Mouse (Mus musculus) limb, embryonic 14.5 days (tissue): ENCODE data around the gene Afdn. TPM values are rescaled to one million over a fixed set of nuclear protein-coding genes. Genes with fewer than 3 reads are reported as not detected.

Experiments used
- ATAC-seq: fragments of 200-750 bp; cut with Nextera tagmentation; 2 replicates; pipeline ENCODE4 v1.8.0; 2017; ENCODE audit warnings: low read depth, moderate number of reproducible peaks, moderate TSS enrichment; ENCODE audit not compliant: low FRiP score
- DNase-seq: peaks from one replicate; pipeline ENCODE4 v3.0.0-alpha.2; 2015; ENCODE audit warnings: low spot score
- H3K27ac ChIP-seq: fragments of 300-500 bp; sonication (generic); replicated peaks from 2 replicates; pipeline ENCODE4 v1.5.1; 2014; ENCODE audit warnings: low read depth, mild to moderate bottlenecking, low read length, moderate library complexity, mixed read lengths
- H3K27me3 ChIP-seq: fragments of 300-500 bp; sonication (generic); 2 replicates; pipeline ENCODE4 v1.6.1; 2014; ENCODE audit warnings: low read length, mixed read lengths; ENCODE audit not compliant: control insufficient read depth, insufficient read depth
- H3K36me3 ChIP-seq: fragments of 300-500 bp; sonication (generic); 2 replicates; pipeline ENCODE4 v1.6.1; 2014; ENCODE audit warnings: mild to moderate bottlenecking, low read length, moderate library complexity, mixed read lengths; ENCODE audit not compliant: control insufficient read depth, insufficient read depth
- H3K4me1 ChIP-seq: fragments of 300-500 bp; sonication (generic); 2 replicates; pipeline ENCODE4 v1.6.1; 2014; ENCODE audit warnings: antibody characterized with exemption, low read length, mixed read lengths; ENCODE audit not compliant: control insufficient read depth, insufficient read depth
- H3K4me2 ChIP-seq: fragments of 300-500 bp; sonication (generic); replicated peaks from 2 replicates; pipeline ENCODE4 v1.6.1; 2014; ENCODE audit warnings: low read depth, mild to moderate bottlenecking, low read length, moderate library complexity; ENCODE audit not compliant: severe bottlenecking
- H3K4me3 ChIP-seq: fragments of 300-500 bp; sonication (generic); replicated peaks from 2 replicates; pipeline ENCODE4 v1.5.1; 2014; ENCODE audit warnings: low read length
- H3K9ac ChIP-seq: fragments of 300-500 bp; sonication (generic); 2 replicates; pipeline ENCODE4 v1.6.1; 2014; ENCODE audit warnings: mild to moderate bottlenecking, low read depth, low read length, moderate library complexity; ENCODE audit not compliant: severe bottlenecking
- H3K9me3 ChIP-seq: fragments of 300-500 bp; sonication (generic); 2 replicates; pipeline ENCODE4 v1.6.1; 2016; ENCODE audit warnings: low read length; ENCODE audit not compliant: control insufficient read depth
- POLR2A ChIP-seq: fragments of 200-500 bp; IDR thresholded peaks from 2 replicates; pipeline ENCODE4 v1.8.0; 2012; ENCODE audit warnings: inconsistent platforms, mild to moderate bottlenecking, moderate library complexity, borderline replicate concordance; ENCODE audit not compliant: insufficient read depth, insufficient read length; ENCODE audit errors: extremely low read depth
- WGBS: fragments of 180-500 bp; shearing (Covaris S2); extraction: QIAGEN DNeasy Blood & Tissue Kit; methylation state at CpG from one replicate; pipeline ENCODE4 v1.1.7; 2014; 5-methylcytosine and 5-hydroxymethylcytosine counted together
- polyA plus RNA-seq, 2 experiments: library from polyadenylated mRNA; depleted of rRNA in 1 of 2; stranded (reverse) in 1 of 2; unstranded in 1 of 2; fragments of >200 nt; fragmentation: Nextera tagmentation in 1 of 2; extraction: Ambion mirVana in 1 of 2; gene quantifications; 2 replicates each; pipeline versions ENCODE4 v1.2.1 to v1.2.3; 2012 to 2014

The Afdn gene
- polyA plus RNA-seq, 2 experiments, result 58.9 to 76.7 TPM

DNA sequence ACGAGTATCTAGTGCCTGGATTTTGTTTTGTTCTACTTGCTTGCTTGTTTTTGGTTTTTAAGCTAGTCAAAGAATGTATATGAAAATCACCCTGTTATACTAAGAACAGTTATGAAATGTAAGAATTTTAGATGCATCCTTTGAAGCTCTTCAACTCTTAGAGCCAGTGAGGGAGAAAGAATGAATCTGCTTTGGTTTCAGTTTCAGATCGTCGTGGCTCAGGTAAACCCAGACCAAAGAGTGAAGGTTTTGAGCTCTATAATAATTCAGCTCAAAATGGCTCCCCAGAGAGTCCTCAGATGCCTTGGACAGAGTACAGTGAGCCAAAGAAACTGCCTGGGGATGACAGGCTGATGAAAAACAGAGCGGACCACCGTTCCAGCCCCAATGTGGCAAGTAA is 123.2 kb downstream of the Afdn start:
- no peak for DNase-seq
- TF ChIP-seq POLR2A, result no peak
- Histone ChIP-seq H3K27ac (no peak overlapping the region), H3K27me3 (no peaks in the 10 kb centered on the region), H3K36me3 (peaks cover 46% of the 10 kb centered on the region), H3K9ac (no peak overlapping the region), H3K9me3 (no peaks in the 10 kb centered on the region), H3K4me2 (no peak overlapping the region), H3K4me1 (no peaks in the 10 kb centered on the region), H3K4me3 (no peak overlapping the region)
- WGBS, result 60% methylated on average over 5 of the region's 5 CpGs
- ATAC-seq, result no peak

- no peak overlapping the region for H3K4me3 ChIP-seq
- no peak overlapping the region for H3K9ac ChIP-seq
- no peaks in the 10 kb centered on the region for H3K9me3 ChIP-seq
- no peaks in the 10 kb centered on the region for H3K27me3 ChIP-seq
- ATAC-seq, result no peak
- peaks cover 21% of the 10 kb centered on the region for H3K36me3 ChIP-seq
- no peaks in the 10 kb centered on the region for H3K4me1 ChIP-seq
- no peak overlapping the region for H3K27ac ChIP-seq
- WGBS, result 76% methylated on average over 7 of the region's 7 CpGs
- H3K4me2 ChIP-seq, result no peak overlapping the region
- no peak for DNase-seq
- no peak for TF ChIP-seq POLR2A
Observed at GRCm38 (mm10) chr17:13889818-13890434, 129.6 kb downstream of the Afdn start.

DNA sequence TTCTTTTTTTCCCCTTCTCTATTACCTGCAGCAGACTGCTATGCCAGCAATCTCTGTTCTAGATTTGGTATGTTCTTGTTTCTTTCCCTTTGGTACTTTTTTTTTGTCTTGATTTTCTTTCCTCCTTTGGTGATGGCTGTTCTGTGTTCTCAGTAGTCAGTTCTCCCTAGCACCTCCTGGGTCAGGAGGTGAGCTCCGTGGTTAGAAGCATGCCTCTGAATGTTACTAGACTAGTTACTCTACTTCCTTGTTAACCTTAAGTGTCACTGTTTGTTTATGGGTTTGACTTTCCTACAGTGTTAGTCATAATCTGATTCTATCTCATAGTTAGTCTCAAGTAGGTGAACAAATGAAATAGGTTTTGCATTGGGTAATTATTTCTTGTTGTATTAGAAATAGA is 130.6 kb downstream of the Afdn start:
- Histone ChIP-seq H3K9me3 (no peaks in the 10 kb centered on the region), H3K4me2 (no peak overlapping the region), H3K27me3 (no peaks in the 10 kb centered on the region), H3K4me3 (no peak overlapping the region), H3K4me1 (no peaks in the 10 kb centered on the region), H3K36me3 (peaks cover 14% of the 10 kb centered on the region), H3K27ac (no peak overlapping the region), H3K9ac (no peak overlapping the region)
- ATAC-seq, result no peak
- WGBS, result 63% methylated on average over 1 of the region's 1 CpGs
- no peak for DNase-seq
- no peak for TF ChIP-seq POLR2A

DNA sequence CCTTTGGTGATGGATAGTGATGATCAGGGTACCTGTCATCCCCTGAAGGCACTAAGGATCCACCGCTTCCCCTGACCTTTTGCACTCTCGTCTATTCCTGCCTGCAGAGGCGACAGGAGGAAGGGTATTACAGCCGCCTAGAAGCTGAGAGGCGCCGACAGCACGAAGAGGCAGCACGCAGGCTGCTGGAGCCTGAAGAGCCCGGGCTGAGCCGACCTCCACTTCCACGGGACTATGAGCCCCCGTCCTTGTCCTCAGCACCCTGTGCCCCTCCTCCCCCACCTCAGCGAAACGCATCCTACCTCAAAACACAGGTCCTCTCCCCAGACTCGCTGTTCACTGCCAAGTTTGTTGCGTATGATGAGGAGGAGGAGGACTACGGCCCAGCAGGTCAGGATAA is 138.5 kb downstream of the Afdn start:
- Histone ChIP-seq H3K9ac (no peak overlapping the region), H3K9me3 (no peaks in the 10 kb centered on the region), H3K36me3 (peaks cover 26% of the 10 kb centered on the region), H3K27me3 (no peaks in the 10 kb centered on the region), H3K27ac (no peak overlapping the region), H3K4me3 (no peak overlapping the region), H3K4me2 (no peak overlapping the region), H3K4me1 (no peaks in the 10 kb centered on the region)
- WGBS, result 83% methylated on average over 17 of the region's 17 CpGs
- no peak for TF ChIP-seq POLR2A
- ATAC-seq (no peak), DNase-seq (no peak)

GRCm38 (mm10) chr17:13899241-13899640 is 138.9 kb downstream of the Afdn start:
- no peak for ATAC-seq
- DNase-seq, result no peak
- Histone ChIP-seq H3K36me3 (peaks cover 28% of the 10 kb centered on the region), H3K4me3 (no peak overlapping the region), H3K9ac (no peak overlapping the region), H3K4me2 (no peak overlapping the region), H3K9me3 (no peaks in the 10 kb centered on the region), H3K27me3 (no peaks in the 10 kb centered on the region), H3K27ac (no peak overlapping the region), H3K4me1 (no peaks in the 10 kb centered on the region)
- 88% methylated on average over 7 of the region's 7 CpGs for WGBS
- no peak for TF ChIP-seq POLR2A

DNA sequence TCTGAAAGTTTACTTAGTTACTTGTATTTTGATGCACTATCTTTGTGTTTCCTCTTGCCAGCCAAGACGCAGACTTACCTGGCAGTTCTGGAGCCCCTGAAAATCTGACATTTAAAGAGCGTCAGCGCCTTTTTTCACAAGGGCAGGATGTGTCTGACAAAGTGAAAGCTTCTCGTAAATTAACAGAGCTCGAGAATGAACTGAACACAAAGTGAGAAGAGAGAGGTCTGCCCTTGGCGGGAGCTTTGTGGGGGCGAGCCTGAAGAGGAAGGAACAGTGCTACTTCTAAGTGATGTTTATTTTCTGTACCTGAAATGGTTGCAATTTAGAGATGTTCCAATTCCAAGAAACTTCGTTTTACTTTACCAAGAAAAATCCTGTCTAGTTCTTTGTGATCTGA is 143.5 kb downstream of the Afdn start:
- H3K27ac ChIP-seq, result no peak overlapping the region
- TF ChIP-seq POLR2A, result no peak
- H3K4me2 ChIP-seq, result no peak overlapping the region
- H3K27me3 ChIP-seq, result no peaks in the 10 kb centered on the region
- no peak overlapping the region for H3K9ac ChIP-seq
- ATAC-seq (no peak), DNase-seq (no peak)
- no peaks in the 10 kb centered on the region for H3K9me3 ChIP-seq
- peaks cover 26% of the 10 kb centered on the region for H3K36me3 ChIP-seq
- 76% methylated on average over 8 of the region's 8 CpGs for WGBS
- H3K4me3 ChIP-seq, result no peak overlapping the region
- no peaks in the 10 kb centered on the region for H3K4me1 ChIP-seq
